Mouse (Mus musculus) forelimb bud, embryonic 11.5 days (tissue): ENCODE measurements around the gene Dpm1.
A peak's percentile ranks its signal among the peaks of the same experiment; 100 is the strongest.

ENCODE experiments used
- DNase-seq: peaks from one replicate; pipeline ENCODE4 v3.0.0-alpha.2; 2012; ENCODE audit warnings: low read depth, low spot score

Gene Dpm1

DNA sequence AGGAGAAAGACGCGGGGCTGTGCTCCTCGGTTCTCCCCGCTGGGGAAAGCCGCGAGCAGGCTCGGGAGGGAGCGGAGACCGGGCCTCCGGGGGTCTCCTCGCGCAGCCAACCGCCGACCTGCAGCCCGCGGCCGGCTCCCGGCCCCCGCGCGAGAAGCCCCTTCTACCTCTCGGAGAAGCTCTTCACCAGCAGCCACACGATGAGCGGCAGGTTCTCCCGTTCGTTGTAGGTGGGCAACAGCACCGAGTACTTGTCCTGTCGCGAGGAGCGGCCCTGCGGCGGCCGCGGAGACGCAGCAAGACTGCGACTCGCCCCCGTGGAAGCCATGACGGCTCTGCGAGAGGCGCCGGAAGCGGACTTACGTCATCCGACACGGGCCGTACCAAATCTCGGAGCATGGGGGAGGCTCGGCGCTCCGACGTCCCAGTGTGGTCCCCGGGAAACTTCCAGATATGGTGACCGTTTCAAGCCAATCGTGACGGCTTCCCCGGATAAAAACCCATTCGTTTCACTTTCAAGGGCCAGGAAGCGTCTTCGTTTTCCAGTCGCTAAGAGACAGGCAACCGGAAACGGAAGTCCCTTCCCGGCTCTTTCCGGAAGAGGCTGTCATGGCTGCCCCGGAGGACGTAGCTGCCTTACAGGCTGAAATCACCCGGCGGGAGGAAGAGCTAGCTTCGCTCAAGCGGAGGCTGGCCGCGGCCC is at the start of gene Dpm1, which contains the start of the genes Gm20716 and Mocs3:
TSS of gene Dpm1 (minus strand) at position 566 of the 703 bp plus-strand sequence.
TSS of gene Gm20716 (minus strand) at position 339 of the 703 bp plus-strand sequence.
TSS of gene Mocs3 (plus strand) at position 597 of the 703 bp plus-strand sequence.
- peak; percentile 85 for DNase-seq

- peak; percentile 53 for DNase-seq
Measured at GRCm38 (mm10) chr2:168274374-168274935, 44.1 kb upstream of the Dpm1 start.

- no peak for DNase-seq
Measured at GRCm38 (mm10) chr2:168273387-168273786, 43.0 kb upstream of the Dpm1 start.

- no peak for DNase-seq
Measured at GRCm38 (mm10) chr2:168268033-168268432, 37.6 kb upstream of the Dpm1 start.

GRCm38 (mm10) chr2:168260900-168261299 is 30.5 kb upstream of the Dpm1 start:
- DNase-seq, result no peak

- no peak for DNase-seq
Measured at GRCm38 (mm10) chr2:168260124-168260523, 29.7 kb upstream of the Dpm1 start.

- no peak for DNase-seq
Measured at GRCm38 (mm10) chr2:168259046-168259445, 28.7 kb upstream of the Dpm1 start.

DNA sequence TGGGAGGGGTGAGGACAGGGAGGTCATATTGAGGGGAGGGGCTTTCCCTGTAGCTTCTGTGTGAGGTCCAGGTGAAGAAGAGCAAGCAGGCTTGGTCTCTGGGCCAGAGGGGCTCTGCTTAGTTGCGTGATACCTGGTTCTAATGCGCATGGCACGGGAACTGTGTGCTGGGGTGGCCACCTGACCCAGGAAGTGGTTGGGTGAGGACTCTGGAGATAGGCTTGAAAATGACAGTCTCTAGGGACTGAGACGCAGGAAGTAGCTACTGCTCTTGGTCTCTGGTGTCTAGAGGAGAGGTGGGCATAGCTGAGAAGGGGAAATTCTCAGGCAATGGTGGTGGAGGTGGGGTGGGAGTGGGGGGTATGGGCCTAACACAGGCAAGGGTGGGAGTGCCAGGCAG is 26.8 kb upstream of the Dpm1 start:
- no peak for DNase-seq

- DNase-seq, result no peak
Measured at GRCm38 (mm10) chr2:168256506-168256905, 26.1 kb upstream of the Dpm1 start.

- no peak for DNase-seq
Measured at GRCm38 (mm10) chr2:168253822-168254221, 23.4 kb upstream of the Dpm1 start.

- DNase-seq, result peak; percentile 89
Measured at GRCm38 (mm10) chr2:168252639-168253292, 22.4 kb upstream of the Dpm1 start.

DNA sequence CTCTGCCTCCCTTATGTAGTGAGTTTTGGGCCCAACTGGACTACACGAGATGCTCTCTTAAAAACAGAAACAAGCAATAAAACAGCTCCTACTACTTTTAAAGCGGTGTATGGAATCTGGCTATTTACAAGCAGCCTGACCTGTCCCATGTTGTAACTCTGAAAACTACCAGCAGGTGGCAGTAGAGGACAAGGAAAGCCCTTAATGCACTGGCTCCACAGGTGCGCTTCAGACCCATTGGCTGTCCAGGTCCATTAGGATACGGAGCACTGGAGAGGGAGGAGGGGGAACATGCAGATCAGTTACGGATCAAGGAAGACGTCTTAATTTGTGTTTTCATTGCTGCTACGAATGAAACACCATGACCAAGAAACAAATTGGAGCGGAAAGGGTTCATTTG is 19.9 kb upstream of the Dpm1 start:
- peak; percentile 91 for DNase-seq

DNA sequence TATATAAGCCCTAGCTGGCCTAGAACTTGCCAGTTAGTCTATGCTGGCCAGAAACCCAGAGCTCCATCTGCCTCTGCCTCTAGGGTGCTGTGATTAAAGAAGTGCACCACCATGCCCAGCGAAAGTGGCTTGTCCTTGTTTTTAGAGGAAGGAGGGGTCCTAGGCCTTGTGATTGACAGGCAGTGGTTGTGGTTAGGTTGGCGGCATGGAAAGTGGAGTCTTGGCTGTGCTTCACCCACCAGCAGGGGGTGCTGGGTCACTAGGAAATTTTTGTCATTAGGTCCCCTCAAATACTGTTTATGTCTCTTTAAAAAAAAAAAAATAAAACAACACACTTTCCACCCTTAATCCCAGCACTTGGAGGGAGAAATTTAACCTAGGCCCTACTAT is 18.5 kb upstream of the Dpm1 start:
- peak; percentile 54 for DNase-seq

- DNase-seq, result no peak
Measured at GRCm38 (mm10) chr2:168248167-168248855, 17.9 kb upstream of the Dpm1 start.

GRCm38 (mm10) chr2:168245571-168245970 is 15.2 kb upstream of the Dpm1 start:
- no peak for DNase-seq

GRCm38 (mm10) chr2:168243278-168243677 is 12.9 kb upstream of the Dpm1 start:
- no peak for DNase-seq

DNA sequence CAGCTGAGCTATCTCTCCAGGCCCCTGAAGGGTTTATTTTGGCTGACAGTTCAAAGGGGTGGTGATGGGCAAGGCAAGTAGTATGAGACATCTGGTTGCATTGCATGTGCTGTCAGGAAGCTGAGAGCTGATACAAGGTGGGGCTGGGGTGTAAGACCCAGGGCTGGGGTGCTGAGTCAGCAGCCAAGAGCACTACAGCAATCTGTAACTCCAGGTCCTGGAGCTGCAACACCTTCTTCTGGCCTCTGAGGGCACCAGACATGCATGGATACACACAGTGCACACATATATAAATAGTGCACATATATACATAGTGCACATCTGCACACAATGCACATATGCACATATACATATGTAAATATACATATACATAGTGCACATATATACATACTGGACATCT is 12.4 kb upstream of the Dpm1 start:
- no peak for DNase-seq

DNA sequence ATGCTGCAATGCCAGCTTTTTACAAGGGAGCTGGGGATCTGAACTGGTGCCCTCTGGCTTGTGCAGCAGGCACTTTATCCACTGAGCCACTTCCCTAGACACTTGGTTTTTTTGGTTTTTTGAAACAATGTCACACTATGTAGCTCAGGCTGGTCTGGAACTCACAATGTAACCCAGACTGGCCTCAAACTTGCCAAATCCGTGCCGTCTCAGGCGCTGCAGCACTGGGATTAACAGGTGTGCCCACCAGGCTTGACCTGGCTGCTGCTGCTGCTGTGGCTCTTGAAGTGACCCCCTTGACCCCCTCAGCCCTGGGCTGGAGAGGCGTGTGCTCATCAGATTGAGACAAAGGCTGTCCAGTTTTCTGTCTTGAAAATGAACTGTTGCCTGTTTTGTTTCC is 7.9 kb upstream of the Dpm1 start:
- DNase-seq, result no peak

GRCm38 (mm10) chr2:168233286-168233685 is 2.9 kb upstream of the Dpm1 start:
- DNase-seq, result no peak

DNA sequence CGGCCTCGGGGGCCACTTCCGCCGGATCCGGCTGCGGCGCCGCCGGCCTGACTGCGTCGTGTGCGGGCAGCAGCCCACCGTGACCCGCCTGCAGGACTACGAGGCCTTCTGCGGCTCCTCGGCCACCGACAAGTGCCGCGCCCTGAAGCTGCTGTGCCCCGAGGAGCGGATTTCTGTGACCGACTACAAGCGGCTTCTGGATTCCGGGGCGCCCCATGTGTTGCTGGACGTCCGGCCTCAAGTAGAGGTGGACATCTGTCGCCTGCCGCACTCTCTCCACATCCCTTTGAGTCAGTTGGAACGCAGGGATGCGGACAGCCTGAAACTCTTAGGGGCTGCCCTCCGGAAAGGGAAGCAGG is 1.1 kb upstream of the Dpm1 start:
- DNase-seq, result no peak

DNA sequence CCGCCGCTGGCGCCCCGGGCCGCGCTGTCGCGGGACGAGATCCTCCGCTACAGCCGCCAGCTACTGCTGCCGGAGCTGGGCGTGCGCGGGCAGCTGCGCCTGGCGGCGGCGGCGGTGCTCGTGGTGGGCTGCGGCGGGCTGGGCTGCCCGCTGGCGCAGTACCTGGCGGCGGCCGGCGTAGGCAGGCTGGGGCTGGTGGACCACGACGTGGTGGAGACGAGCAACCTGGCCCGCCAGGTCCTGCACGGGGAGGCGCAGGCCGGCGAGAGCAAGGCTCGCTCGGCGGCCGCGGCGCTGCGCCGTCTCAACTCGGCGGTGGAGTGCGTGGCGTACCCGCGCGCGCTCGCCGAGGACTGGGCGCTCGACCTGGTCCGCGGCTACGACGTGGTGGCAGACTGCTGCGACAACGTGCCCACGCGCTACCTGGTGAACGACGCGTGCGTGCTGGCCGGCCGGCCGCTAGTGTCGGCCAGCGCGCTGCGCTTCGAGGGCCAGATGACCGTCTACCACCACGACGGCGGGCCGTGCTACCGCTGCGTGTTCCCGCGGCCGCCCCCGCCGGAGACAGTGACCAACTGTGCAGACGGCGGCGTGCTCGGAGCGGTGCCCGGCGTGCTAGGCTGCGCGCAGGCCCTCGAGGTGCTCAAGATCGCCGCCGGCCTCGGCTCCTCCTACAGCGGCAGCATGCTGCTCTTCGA is 531 bp upstream of the Dpm1 start:
- no peak for DNase-seq
